Mouse (Mus musculus): ENCODE measurements around the gene 1810024B03Rik. TPM values are rescaled to one million over a fixed set of nuclear protein-coding genes. Genes with fewer than 3 reads are reported as not detected.

The 1810024B03Rik gene
- total RNA-seq, 1 experiment from 2014 or later = 2.5 TPM

Other genes with a start within 250 kb of the 1810024B03Rik start
- 16.6 to 37.9 TPM (median 24.0 TPM) in 3 replicates for gene Ap4e1, start 199.6 kb downstream of the 1810024B03Rik start, total RNA-seq (2017)
- gene Blvra, start 137.6 kb downstream of the 1810024B03Rik start, total RNA-seq (2017) = 37.5 to 57.1 TPM (median 46.3 TPM) in 3 replicates
- 3.0 to 8.1 TPM (median 4.6 TPM) in 3 replicates for gene Ncaph, start 74.3 kb downstream of the 1810024B03Rik start, total RNA-seq (2017)
- 10.8 to 22.5 TPM (median 14.0 TPM) in 3 replicates for gene Itpripl1, start 64.8 kb downstream of the 1810024B03Rik start, total RNA-seq (2017)
- 146 to 205 TPM (median 156 TPM) in 3 replicates for gene Snrnp200, start 106 bp upstream of the 1810024B03Rik start, total RNA-seq (2017)
- gene Ciao1, start 39.5 kb upstream of the 1810024B03Rik start, total RNA-seq (2017) = 24.8 to 32.6 TPM (median 28.7 TPM) in 3 replicates
- gene Tmem127, start 39.6 kb upstream of the 1810024B03Rik start, total RNA-seq (2017) = 43.9 to 86.2 TPM (median 50.4 TPM) in 3 replicates
- 76.8 to 93.7 TPM (median 93.1 TPM) in 3 replicates for gene Stard7, start 61.9 kb upstream of the 1810024B03Rik start, total RNA-seq (2017)
- 141 to 443 TPM (median 158 TPM) in 3 replicates for gene Dusp2, start 127.9 kb upstream of the 1810024B03Rik start, total RNA-seq (2017)
- gene Astl, start 130.4 kb upstream of the 1810024B03Rik start, total RNA-seq (2017) = 0.11 to 1.6 TPM (median 1.1 TPM) in 3 replicates
- 0.10 TPM in 1 of 3 replicates, not detected in the others for gene Adra2b, start 154.9 kb upstream of the 1810024B03Rik start, total RNA-seq (2017)
- gene Gpat2, start 216.9 kb upstream of the 1810024B03Rik start, total RNA-seq (2017) = not detected in 3 replicates
- 6.5 to 14.6 TPM (median 7.1 TPM) in 3 replicates for gene Fahd2a, start 236.3 kb upstream of the 1810024B03Rik start, total RNA-seq (2017)